Mouse (Mus musculus) spleen, adult 18-20 months (tissue): Measurements from ENCODE around the gene Olfr202.
"Not testable (repeated sequence)": the region's sequence is repeated elsewhere in the genome, so short reads cannot be mapped to it uniquely, and the experiment has no call there.

Source experiments
- DNase-seq, 2 experiments: peaks; one replicate each; pipeline ENCODE4 v3.0.0; 2022; ENCODE audit warnings: mixed read lengths in 2 of 2

Gene Olfr202

DNA sequence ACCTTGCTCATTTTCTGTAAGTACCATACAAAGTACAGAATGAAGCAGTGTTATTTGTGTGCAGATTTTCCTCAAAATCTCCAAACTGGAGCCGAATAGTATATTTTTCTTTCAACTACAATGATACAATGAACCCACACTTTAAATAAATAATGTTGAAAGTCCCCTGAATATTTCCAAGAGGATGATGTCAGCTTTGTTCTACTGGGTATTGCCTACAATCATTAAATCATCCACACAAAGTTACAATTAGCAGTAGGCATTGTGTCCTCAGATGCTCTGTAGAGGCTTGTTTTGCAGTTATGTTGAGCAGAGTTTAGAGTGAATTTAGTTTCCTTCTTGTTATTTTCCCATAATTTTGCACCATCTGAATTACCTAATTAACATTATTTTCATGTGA, at the start of gene Olfr202:
Gene Olfr202, minus strand, starts transcription at position 101 of the 400 bp plus-strand sequence.
- no peak for DNase-seq

DNA sequence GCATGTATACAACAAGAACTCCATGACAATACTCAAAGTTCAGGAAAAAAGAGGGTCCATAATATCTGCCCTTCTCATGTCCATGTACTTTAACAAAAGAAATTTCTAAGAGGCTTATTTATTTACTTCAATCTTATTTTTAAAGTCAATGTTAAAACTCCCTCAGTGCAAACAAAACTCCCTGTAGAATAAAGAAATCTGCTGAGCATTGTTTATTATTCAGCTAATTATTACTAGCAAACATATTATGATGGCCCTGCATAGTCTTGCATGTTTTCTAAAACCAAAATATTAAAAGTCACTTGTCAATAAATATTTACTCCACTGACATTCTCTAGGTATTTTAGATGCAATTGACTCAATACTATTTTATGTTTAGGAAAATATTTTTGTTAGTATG, 44.4 kb upstream of the Olfr202 start, which contains the start of gene Olfr205:
Gene Olfr205, minus strand, starts transcription at position 101 of the 400 bp plus-strand sequence.
- DNase-seq: no peak

DNA sequence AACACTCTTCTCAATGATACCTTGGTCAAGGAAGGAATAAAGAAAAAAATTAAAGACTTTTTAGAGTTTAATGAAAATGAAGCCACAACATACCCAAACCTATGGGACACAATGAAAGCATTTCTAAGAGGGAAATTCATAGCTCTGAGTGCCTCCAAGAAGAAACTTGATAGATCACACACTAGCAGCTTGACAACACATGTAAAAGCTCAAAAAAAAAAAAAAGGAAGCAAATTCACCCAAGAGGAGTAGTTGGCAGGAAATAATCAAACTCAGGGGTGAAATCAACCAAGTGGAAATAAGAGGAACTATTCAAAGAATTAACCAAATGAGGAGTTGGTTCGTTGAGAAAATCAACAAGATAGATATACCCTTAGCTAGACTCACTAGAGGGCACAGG, 36.7 kb upstream of the Olfr202 start:
- DNase-seq: not testable (repeated sequence)

DNA sequence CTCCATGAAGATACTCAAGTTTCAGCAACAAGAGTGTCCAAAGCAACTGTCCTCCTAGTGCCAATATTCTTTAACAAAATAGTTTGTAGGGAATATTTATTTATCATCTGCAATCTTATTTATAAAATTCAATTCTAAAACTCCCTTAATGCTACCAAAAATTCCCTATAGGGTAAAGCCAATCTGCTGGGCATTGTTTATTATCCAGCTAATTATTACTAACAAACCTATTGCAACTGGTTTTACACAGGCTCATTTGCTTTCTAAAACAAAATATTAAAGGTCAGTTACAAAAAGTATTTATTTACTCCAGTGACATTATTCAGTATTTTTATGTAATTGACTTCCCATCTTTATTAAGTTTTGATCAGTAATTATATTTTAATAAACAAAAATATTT, 31.6 kb upstream of the Olfr202 start, which contains the start of gene Olfr204:
Gene Olfr204, minus strand, starts transcription at position 101 of the 400 bp plus-strand sequence.
- DNase-seq: no peak

DNA sequence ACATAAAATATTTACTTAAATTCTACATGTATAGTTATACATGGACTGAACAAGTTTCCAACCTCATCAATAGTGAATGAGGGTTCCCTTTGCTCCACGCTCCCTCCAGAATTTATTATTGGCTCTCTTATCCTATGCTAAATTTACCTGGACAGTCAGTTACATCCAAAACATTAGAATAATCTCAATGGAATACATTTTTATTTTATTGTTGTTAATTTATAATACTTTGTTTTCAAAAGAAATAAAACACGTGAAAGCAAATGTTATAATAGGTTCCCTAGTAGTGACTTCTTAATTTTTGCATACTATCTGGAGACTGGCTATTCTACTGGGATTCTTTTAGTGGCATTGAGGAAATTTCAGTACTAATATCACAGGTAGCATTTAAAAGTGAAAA, 12.0 kb upstream of the Olfr202 start, which contains the start of gene Olfr203:
Gene Olfr203, plus strand, starts transcription at position 301 of the 400 bp plus-strand sequence.
- DNase-seq: no peak

DNA sequence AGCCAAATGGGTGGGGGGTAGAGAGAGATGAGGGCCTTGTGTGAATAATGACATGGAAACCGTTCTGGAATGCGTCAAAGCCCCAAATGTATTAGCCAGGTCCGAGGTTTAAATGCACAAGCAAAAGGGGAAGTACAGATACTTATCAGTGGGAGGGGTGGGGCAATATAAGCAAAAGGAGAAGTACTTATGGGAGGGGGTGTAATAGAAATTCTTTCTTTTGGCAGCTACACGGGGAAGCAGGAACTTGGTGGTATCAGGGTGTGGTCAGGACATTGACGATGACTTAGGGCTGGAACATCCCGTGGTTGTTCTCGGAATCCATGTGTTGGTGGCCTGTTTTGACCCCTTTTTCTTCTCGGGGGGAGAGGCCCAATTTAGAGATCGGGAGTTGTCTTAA, 983 bp upstream of the Olfr202 start:
- not testable (repeated sequence) for DNase-seq

DNA sequence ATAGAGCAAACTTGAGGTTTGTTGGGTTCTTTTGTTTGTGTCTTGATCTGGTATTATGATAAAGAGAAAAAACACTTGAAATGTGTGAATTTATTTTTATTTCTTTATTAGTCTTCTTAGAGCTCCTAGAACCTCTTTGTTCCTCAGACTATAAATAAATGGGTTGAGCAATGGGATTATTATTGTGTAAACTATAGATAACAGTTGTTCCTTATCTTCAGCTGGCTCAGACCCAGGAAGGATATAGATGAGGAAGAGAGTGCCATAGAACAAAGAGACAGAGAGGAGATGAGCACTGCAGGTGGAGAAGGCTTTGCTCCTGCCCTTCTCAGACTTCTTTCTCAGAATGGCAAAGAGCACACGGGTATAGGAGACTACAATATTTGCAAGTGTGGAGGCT, 3.1 kb downstream of the Olfr202 start:
- DNase-seq: no peak

DNA sequence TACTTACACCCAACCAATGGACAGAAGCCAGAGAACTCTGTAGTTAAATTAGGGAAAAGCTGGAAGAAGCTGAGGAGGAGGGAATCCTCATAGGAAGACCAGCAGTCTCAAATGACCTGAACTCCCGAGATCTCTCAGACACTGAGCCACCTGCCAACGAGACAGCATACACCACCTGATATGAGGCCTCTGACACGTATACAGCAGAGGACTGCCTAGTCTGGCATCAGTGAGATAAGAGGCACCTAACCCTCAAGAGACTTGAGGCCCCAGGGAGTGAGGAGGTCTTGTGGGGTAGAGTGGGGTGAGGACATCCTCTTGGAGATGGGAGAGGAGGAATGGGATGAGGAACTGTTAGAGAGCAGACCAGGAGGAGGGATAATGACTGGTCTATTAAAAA, 6.1 kb downstream of the Olfr202 start:
- no peak for DNase-seq

DNA sequence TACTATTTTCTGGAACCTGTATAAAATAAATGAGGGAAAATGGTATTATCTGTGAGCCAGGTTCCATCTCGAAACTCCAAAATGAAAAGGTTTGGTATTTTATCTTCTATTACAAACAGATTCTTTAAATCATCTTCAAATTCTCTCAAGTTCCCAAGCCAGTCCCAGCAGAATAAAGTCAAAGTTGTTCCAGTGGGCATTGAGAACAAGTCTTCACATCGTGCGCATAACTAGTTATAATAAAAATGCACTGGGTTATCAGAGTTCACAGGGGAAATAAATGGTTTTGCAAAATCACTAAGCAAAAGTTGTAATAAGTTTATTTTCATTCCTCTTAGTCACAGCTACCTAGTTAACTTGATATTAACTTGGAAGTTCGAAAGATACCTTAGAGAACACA, 14.1 kb downstream of the Olfr202 start, which contains the start of gene Olfr201:
Gene Olfr201, minus strand, starts transcription at position 101 of the 400 bp plus-strand sequence.
- DNase-seq: not testable (repeated sequence)

DNA sequence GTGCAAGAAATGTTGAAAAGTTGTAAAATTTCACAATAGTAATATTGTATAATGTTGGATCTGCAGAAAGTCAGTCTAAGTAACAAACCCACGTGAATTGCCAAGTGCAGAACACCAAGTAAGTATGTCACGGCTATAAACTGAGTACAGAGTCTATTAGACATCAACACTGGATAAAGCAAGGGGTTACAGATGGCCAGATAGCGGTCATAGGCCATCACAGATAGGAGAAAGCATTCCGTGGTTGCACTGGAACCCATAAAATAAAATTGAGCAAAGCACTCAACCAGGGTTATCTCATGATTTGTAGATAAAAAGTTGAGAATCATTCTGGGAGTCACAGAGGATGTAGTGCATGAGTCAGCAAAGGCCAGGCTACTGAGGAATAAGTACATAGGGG, 17.5 kb downstream of the Olfr202 start:
- not testable (repeated sequence) for DNase-seq

DNA sequence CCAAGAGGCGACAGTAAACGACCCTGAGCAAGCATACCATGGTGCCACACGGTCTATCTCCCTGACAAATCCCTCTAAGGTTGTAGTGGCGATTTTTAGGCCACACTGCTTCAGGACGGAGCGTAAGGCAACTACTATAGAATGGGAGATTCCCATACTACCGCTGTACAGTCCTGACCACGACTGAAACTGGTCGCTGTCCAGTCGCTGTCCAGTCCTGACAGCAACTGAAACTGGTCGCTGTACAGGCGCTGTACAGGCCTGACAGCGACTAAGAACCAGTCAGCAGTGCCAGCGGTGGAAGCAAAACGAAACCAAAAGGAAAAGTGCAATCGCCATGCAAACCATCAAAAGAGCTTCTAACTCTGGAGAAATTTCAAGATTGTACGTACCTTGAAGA, 36.9 kb downstream of the Olfr202 start:
- no peak for DNase-seq
